Mouse (Mus musculus) adrenal gland, postnatal 10 days (tissue): ENCODE data around the gene Fam205a4. TPM values are rescaled to one million over a fixed set of nuclear protein-coding genes. Genes with fewer than 3 reads are reported as not detected.
"Not testable (repeated sequence)": the region's sequence is repeated elsewhere in the genome, so short reads cannot be mapped to it uniquely, and the experiment has no call there.

Experiments used
- DNase-seq: peaks from one replicate; pipeline ENCODE4 v3.0.0; 2021; ENCODE audit warnings: mixed read lengths
- long read RNA-seq, 2 experiments: library from polyadenylated mRNA; stranded (forward); transcript quantifications; one replicate each; pipeline ENCODE4 v2.0.0; 2021
- total RNA-seq, 2 experiments: library from RNA; stranded (reverse); gene quantifications; 2 replicates each; pipeline ENCODE4 v1.2.3; 2021

The Fam205a4 gene
- under 1 TPM; 0.33 to 0.58 TPM for total RNA-seq
- long read RNA-seq, experiment 1, partial matches to known transcripts, result 0 of 1 reads
- long read RNA-seq, experiment 1, other reads (novel, unspliced or antisense), result 1 of 1 reads
- long read RNA-seq, experiment 2, result 0 reads

DNA sequence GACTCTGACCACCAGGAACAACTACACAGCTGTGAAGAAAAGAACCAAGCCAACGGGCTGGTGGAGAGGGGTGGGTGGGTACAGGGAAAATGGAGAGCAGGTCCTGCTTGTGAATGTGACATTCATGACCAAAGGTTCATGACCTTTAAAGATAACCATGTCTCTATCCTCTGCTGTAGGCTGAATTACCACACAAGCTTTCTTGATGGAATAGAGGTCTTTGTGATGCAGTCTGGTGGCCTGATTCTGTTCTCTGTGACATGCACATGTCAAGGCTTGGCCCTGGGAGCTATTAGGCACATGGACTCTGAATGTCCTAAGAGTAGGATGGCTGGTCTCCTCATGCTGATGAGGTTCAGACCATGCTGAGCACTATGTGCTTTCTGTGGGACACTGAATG is at the start of gene Fam205a4:
TSS of gene Fam205a4 (plus strand) at position 301 of the 400 bp plus-strand sequence.
- DNase-seq, result not testable (repeated sequence)

- not testable (repeated sequence) for DNase-seq
These were observed 24.6 kb upstream of the Fam205a4 start, which contains the start of gene Gm20878 for GRCm38 (mm10) chr4:41941272-41941671. TSS of gene Gm20878 (plus strand) at chr4:41941572.

Other genes starting within 250 kb of the Fam205a4 start
- gene Dctn3, start 242.9 kb upstream of the Fam205a4 start, total RNA-seq, result 100 to 1,000 TPM; 100 to 104 TPM
- not detected for gene Arid3c, start 234.9 kb upstream of the Fam205a4 start, total RNA-seq
- 10 to 100 TPM; 42.3 to 49.2 TPM for gene Galt, start 210.8 kb upstream of the Fam205a4 start, total RNA-seq
- 10 to 100 TPM; 65.8 to 68.8 TPM for gene Sigmar1, start 209.9 kb upstream of the Fam205a4 start, total RNA-seq
- 10 to 100 TPM; 31.0 to 44.5 TPM for gene Ccl27a, start 191.8 kb upstream of the Fam205a4 start, total RNA-seq
- not detected for gene Gm21541, start 62.4 kb upstream of the Fam205a4 start, total RNA-seq
- gene Gm20878, start 24.5 kb upstream of the Fam205a4 start, total RNA-seq, result 1 to 10 TPM; 2.8 to 4.5 TPM
- not detected for gene Gm21093, start 68.7 kb downstream of the Fam205a4 start, total RNA-seq
- gene Gm3893, start 125.1 kb downstream of the Fam205a4 start, total RNA-seq, result not detected
- 10 to 100 TPM in 1 of 2 experiments, 1 to 10 TPM in 1; 9.2 to 14.2 TPM for gene Gm13304, start 148.8 kb downstream of the Fam205a4 start, total RNA-seq
- gene Gm13306, start 187.4 kb downstream of the Fam205a4 start, total RNA-seq, result 1 to 10 TPM in 1 of 2 experiments, not detected in 1; 5.8 TPM
- gene Gm13305, start 202.5 kb downstream of the Fam205a4 start, total RNA-seq, result 1 to 10 TPM in 1 of 2 experiments, not detected in 1; 1.7 TPM